Mouse (Mus musculus): ENCODE results near the gene Cyp3a11. TPM values are rescaled to one million over a fixed set of nuclear protein-coding genes. Genes with fewer than 3 reads are reported as not detected.

Gene Cyp3a11
- total RNA-seq (2023; ENCODE audit: inconsistent age), result not detected in 4 replicates

GRCm38 (mm10) chr5:145879688-145880087, at the start of gene Cyp3a11:
TSS of gene Cyp3a11 (minus strand) at chr5:145879964.

DNA sequence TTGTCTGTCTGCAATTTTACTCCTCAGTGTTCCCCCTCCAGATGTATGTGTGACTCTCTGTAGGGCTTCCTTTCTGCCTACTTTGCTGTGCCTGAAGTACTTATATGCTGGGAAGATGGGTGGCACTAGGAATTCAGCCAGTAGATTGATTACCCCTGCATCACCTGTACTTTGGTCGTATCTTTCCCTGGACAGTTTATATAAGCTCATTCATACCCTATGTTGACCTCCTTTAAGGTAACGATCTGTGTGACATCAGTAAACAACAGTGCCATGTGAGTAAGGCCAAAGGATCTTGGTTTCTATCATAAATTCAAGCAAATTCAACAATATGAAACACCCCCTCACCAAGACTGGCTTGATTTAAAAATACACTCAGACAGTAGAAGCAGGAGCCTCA, 74.0 kb downstream of the Cyp3a11 start, which contains the start of gene Cyp3a44:
Gene Cyp3a44, minus strand, starts transcription at position 79 of the 400 bp plus-strand sequence.

Other genes with a start within 250 kb of the Cyp3a11 start
- not detected in 4 replicates for gene Cyp3a41a, start 159.8 kb downstream of the Cyp3a11 start, total RNA-seq (2023; ENCODE audit: inconsistent age)
- not detected in 4 replicates for gene Cyp3a44, start 74.1 kb downstream of the Cyp3a11 start, total RNA-seq (2023; ENCODE audit: inconsistent age)
- gene Cyp3a25, start 129.7 kb upstream of the Cyp3a11 start, total RNA-seq (2023; ENCODE audit: inconsistent age), result not detected in 4 replicates
- gene Cyp3a59, start 199.3 kb upstream of the Cyp3a11 start, total RNA-seq (2023; ENCODE audit: inconsistent age), result not detected in 4 replicates

All from B cell, adult (primary cell).